Mouse (Mus musculus) stomach, embryonic 16.5 days (tissue): ENCODE measurements at regions not wholly inside any gene's neighbourhood (a gene's known extent, or its start where the extent isn't known, plus 50 kb on each side); places are given as distances from the start of the nearest gene placed in this dataset.

Source experiments
- ATAC-seq: fragments of 200-750 bp; cut with Nextera tagmentation; 2 replicates; pipeline ENCODE4 v1.8.0; 2017; ENCODE audit warnings: moderate number of reproducible peaks, moderate TSS enrichment; ENCODE audit not compliant: insufficient read depth, low FRiP score
- H3K27ac ChIP-seq: fragments of 300-500 bp; sonication (generic); 2 replicates; pipeline ENCODE4 v1.5.1; 2014; ENCODE audit warnings: low read length
- H3K27me3 ChIP-seq: fragments of 300-500 bp; sonication (generic); 2 replicates; pipeline ENCODE4 v1.6.1; 2014; ENCODE audit warnings: low read length, control low read depth, mixed read lengths; ENCODE audit not compliant: control insufficient read depth, insufficient read depth
- H3K36me3 ChIP-seq: fragments of 300-500 bp; sonication (generic); 2 replicates; pipeline ENCODE4 v1.6.1; 2014; ENCODE audit warnings: low read length; ENCODE audit not compliant: control insufficient read depth, insufficient read depth
- H3K4me1 ChIP-seq: fragments of 300-500 bp; sonication (generic); 2 replicates; pipeline ENCODE4 v1.6.1; 2014; ENCODE audit warnings: low read length, control low read depth, mixed read lengths; ENCODE audit not compliant: control insufficient read depth, insufficient read depth
- H3K4me2 ChIP-seq: fragments of 300-500 bp; sonication (generic); 2 replicates; pipeline ENCODE4 v1.6.1; 2014; ENCODE audit warnings: low read depth, low read length, mixed read lengths
- H3K4me3 ChIP-seq: fragments of 300-500 bp; sonication (generic); replicated peaks from 2 replicates; pipeline ENCODE4 v1.5.1; 2014; ENCODE audit warnings: mild to moderate bottlenecking, low read length
- H3K9ac ChIP-seq: fragments of 300-500 bp; sonication (generic); 2 replicates; pipeline ENCODE4 v1.6.1; 2014; ENCODE audit warnings: low read length
- H3K9me3 ChIP-seq: fragments of 300-500 bp; sonication (generic); replicated peaks from 2 replicates; pipeline ENCODE4 v1.6.1; 2016; ENCODE audit warnings: low read length, control low read depth; ENCODE audit not compliant: control insufficient read depth
- WGBS: fragments of 180-500 bp; shearing (Covaris S2); extraction: QIAGEN DNeasy Blood & Tissue Kit; methylation state at CpG from one replicate; pipeline ENCODE4 v1.1.7; 2014; 5-methylcytosine and 5-hydroxymethylcytosine counted together

DNA sequence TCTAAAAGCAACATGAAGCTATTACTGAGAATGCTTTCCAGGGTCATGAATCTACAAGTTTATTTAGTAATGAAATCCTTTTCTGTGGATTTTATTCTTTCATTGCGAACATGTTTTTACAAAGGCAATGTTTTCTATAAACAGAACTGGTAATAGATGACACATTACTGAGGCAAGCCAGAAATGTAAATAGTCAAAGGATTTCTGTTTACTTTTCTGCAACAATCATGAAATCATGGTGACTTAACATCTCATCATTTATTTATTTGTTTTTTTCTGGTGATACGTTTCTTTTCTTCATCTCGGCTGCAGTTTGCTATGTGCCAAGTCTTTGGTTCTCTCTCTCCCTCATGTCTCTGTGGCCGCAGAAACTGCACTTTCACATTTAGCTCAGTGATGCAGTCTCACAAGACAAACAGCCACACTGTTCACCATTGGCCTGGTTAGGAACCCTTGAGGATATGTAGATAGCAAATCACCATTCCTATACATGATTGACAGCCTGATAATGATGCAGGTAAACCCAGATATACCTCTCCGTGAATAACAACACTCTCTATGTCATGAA is 462.8 kb downstream of the Ofcc1 start:
- ATAC-seq: no peak
- Histone ChIP-seq H3K36me3 (no peaks in the 10 kb centered on the region), H3K4me1 (no peaks in the 10 kb centered on the region), H3K9ac (no peak overlapping the region), H3K27me3 (no peaks in the 10 kb centered on the region), H3K27ac (no peak overlapping the region), H3K9me3 (no peaks in the 10 kb centered on the region), H3K4me2 (no peak overlapping the region; the same call in 1 of the 2 replicates), H3K4me3 (no peak overlapping the region)
- 48% methylated on average over 5 of the region's 5 CpGs for WGBS

DNA sequence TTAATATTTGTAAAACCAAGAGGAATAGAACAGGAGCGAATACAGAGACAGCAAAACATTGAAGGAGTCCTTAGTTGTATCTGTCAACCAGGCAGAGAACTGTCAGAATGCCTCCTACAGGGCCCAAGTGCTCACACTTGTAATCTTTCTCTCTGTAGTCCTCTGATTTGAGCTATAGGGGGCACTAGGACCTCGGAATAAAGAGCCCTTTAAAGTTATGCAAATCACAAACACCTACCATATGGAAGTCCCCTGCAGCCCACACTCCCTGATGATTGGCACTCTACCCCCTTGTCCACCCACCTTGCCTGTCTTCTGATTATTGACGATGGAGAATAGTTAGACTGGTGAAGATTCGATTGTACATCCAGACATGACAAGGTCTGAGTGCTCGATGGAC is 467.1 kb downstream of the Ofcc1 start:
- Histone ChIP-seq H3K27me3 (no peaks in the 10 kb centered on the region), H3K4me2 (no peak overlapping the region), H3K4me3 (no peak overlapping the region), H3K9me3 (no peaks in the 10 kb centered on the region), H3K36me3 (no peaks in the 10 kb centered on the region), H3K27ac (no peak overlapping the region), H3K4me1 (no peaks in the 10 kb centered on the region), H3K9ac (no peak overlapping the region)
- 61% methylated on average over 5 of the region's 5 CpGs for WGBS
- no peak for ATAC-seq

DNA sequence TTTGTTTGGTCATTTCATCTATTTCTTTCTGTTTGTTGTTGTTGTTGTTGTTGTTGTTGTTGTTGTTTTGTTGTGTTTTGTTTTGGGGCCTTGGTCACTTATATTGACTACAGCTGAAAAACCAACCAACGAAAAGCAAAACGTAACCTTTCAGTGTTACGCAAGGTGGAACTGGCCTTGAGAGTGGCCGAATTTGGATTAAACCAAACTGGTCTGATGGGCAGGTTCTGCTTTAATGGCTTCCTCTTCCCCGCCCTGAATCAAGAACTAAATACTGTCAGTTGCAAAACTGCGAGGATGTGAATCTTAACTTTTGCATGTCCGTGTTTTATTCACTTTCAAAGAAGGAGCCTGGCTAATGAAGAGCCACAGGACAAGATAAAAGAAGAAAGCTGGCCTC is 480.2 kb downstream of the Ofcc1 start:
- ATAC-seq: no peak
- Histone ChIP-seq H3K4me3 (no peak overlapping the region), H3K9me3 (no peaks in the 10 kb centered on the region), H3K9ac (no peak overlapping the region), H3K4me2 (no peak overlapping the region), H3K4me1 (no peaks in the 10 kb centered on the region), H3K27ac (no peak overlapping the region), H3K36me3 (no peaks in the 10 kb centered on the region), H3K27me3 (no peaks in the 10 kb centered on the region)
- WGBS: 79% methylated on average over 7 of the region's 7 CpGs

DNA sequence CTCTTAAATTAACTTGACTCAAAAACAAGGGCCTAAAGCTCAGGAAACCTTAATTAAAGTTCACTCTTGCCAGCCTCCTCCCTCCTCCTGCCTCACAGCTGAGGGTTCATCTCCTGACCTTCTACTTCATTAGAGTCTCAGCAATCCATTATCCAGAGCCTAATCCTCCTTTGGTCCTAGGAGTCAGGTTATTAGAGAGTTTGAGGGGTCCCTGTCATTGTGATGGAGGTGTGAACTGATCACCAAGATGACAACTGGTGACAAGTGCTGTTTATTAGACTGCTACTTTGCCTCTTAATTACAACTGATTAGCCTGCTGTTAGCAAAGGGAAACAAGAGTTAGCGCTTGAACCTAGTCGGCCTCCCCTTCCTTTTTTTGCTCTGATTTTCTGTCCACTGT is 481.1 kb downstream of the Ofcc1 start:
- no peaks in the 10 kb centered on the region for H3K27me3 ChIP-seq
- H3K27ac ChIP-seq: no peak overlapping the region
- no peaks in the 10 kb centered on the region for H3K36me3 ChIP-seq
- WGBS: 76% methylated on average over 2 of the region's 2 CpGs
- H3K9ac ChIP-seq: no peak overlapping the region
- no peaks in the 10 kb centered on the region for H3K9me3 ChIP-seq
- H3K4me2 ChIP-seq: no peak overlapping the region
- no peak overlapping the region for H3K4me3 ChIP-seq
- ATAC-seq: no peak
- H3K4me1 ChIP-seq: no peaks in the 10 kb centered on the region

DNA sequence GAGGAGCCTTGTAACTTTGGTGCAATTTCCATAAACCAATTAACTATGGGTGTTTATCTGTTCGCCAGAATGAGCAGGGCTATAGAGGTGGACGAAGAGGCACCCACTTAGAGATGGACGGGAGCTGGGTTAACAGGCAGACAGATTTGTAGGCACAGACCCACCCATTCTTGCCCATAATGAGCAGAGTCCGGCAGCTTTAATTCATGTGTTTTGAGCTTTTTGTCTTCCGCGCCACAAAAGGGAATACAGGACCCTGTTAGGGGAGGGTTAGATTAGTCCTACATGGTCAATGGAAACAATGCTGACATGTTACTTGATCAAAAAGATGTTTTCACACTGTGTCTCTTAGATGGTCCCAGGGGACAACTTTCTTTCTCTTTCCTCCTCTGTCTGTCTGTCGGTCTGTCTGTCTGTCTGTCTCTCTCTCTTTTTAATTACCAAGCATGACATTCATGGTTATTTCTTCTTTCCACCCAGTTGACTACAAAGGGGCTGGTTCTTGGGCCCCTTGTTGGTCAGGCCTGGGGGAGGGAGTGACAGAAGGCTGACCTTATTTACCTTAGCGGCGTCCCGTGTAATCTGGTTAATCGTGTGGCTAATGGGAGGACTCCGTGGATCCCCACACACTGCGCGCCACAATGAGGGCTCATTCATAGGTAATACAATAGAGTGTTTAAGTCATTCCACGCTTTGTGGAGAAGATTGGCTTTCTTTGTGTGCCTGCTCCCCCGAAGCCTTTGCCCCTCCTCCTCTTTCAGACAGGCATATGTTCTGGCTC is 483.7 kb downstream of the Ofcc1 start:
- no peak overlapping the region for H3K27ac ChIP-seq
- H3K4me3 ChIP-seq: no peak overlapping the region
- no peak for ATAC-seq
- H3K27me3 ChIP-seq: no peaks in the 10 kb centered on the region
- WGBS: 61% methylated on average over 16 of the region's 16 CpGs
- H3K4me1 ChIP-seq: no peaks in the 10 kb centered on the region
- H3K36me3 ChIP-seq: no peaks in the 10 kb centered on the region
- H3K4me2 ChIP-seq: no peak overlapping the region
- no peak overlapping the region for H3K9ac ChIP-seq
- H3K9me3 ChIP-seq: no peaks in the 10 kb centered on the region

DNA sequence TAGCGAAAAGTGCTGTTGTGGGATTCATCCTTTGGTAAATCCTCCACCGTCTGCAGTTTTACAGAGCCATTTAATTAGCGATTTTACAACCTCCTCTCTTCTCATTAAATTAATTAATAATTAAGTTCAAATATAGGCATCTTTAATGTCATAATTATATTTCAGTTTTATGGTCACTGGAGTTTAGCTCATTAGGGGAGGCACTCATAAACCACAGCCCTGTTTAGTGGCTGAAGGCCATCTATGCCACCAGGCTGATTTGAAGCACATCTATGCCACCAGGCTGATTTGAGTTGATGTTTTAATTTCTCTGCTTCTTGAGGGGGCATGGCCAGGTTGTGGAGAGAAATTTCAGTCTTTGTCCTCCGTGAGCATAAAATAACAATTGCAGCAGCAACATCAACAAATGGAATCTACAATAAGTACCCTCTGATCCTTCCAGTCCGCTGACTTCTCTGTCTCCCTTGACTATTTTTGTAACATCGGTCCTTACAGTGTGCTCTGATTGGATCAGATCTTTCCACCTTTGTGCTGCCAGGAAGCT is 508.9 kb downstream of the Ofcc1 start:
- no peak overlapping the region for H3K4me2 ChIP-seq
- H3K27me3 ChIP-seq: no peaks in the 10 kb centered on the region
- 78% methylated on average over 6 of the region's 6 CpGs for WGBS
- H3K27ac ChIP-seq: no peak overlapping the region
- no peak overlapping the region for H3K9ac ChIP-seq
- H3K9me3 ChIP-seq: no peaks in the 10 kb centered on the region
- no peak for ATAC-seq
- H3K4me1 ChIP-seq: no peaks in the 10 kb centered on the region
- no peak overlapping the region for H3K4me3 ChIP-seq
- H3K36me3 ChIP-seq: no peaks in the 10 kb centered on the region

DNA sequence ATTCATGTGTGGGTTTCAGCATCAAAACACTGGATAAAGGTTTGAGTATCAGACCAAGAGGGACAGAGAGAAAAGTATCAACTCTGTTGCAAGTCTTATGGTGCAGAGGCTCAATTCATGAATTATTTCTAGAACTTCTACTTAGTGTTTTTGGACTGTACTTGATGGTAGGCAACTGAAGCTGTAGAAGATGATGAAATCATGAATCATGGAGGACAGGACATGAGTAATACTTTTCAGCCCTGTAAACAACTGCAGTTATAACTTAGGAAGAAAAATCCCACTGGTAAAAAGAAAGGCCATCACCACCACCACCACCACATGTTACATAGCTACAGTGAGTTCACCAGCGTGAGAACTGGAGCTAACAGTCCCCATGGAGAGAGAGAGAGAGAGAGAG is 511.9 kb downstream of the Ofcc1 start:
- 88% methylated on average over 1 of the region's 1 CpGs for WGBS
- Histone ChIP-seq H3K4me2 (no peak overlapping the region), H3K4me1 (no peaks in the 10 kb centered on the region), H3K36me3 (no peaks in the 10 kb centered on the region), H3K9ac (no peak overlapping the region), H3K4me3 (no peak overlapping the region), H3K9me3 (no peaks in the 10 kb centered on the region), H3K27me3 (no peaks in the 10 kb centered on the region), H3K27ac (no peak overlapping the region)
- no peak for ATAC-seq

DNA sequence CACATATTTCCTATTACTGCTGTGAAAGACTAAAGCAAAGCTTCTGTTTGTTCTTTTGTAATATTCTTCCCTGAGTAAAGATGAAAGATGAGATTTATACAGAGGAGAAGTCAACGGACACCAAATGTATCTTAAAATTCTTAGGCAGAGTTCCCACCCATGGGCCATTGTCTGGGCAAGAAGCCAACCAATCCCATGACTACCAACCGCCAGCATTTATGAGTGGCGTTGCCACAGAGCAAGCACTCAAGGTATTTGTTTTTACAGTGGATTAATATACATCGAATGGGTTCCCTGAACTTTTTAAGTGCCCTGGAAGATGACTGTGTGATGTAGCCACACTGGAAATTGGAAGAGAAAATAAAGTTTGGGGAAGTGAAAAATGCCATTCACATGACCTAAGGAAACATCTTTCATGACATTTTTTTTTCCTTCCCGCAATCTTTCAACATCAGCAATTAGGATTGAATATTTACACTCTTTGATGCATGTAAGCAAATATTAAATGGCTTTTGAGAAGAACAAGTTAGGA is 525.1 kb downstream of the Ofcc1 start:
- H3K4me3 ChIP-seq: no peak overlapping the region
- WGBS: 47% methylated on average over 5 of the region's 5 CpGs
- no peak for ATAC-seq
- H3K4me1 ChIP-seq: peaks cover 4% of the 10 kb centered on the region; the same call in 1 of the 2 replicates
- H3K9ac ChIP-seq: no peak overlapping the region
- H3K27me3 ChIP-seq: no peaks in the 10 kb centered on the region
- H3K9me3 ChIP-seq: no peaks in the 10 kb centered on the region
- no peak overlapping the region for H3K27ac ChIP-seq
- H3K4me2 ChIP-seq: no peak overlapping the region
- no peaks in the 10 kb centered on the region for H3K36me3 ChIP-seq

DNA sequence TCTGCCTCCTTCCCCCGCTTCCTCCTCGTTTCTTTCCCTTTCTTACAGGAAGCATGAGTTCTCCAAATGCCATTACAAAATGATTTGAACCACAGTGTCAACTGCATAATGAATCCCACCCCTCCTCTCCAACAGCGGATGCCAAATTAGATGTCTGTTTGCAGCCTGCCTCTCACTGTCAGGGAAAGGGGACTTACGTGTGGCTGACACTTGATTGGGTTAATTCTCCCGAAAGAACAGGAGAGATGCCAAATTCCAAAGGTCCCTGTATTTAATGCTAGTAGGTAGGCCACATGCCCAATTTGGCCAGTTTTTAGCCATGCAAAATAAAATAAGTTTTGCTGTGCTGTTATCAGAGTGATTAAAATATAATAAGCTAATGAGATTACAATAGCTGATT is 525.9 kb downstream of the Ofcc1 start:
- peaks cover 4% of the 10 kb centered on the region; the same call in 1 of the 2 replicates for H3K4me1 ChIP-seq
- H3K4me3 ChIP-seq: no peak overlapping the region
- H3K27me3 ChIP-seq: no peaks in the 10 kb centered on the region
- H3K36me3 ChIP-seq: no peaks in the 10 kb centered on the region
- 51% methylated on average over 5 of the region's 5 CpGs for WGBS
- H3K9ac ChIP-seq: no peak overlapping the region
- no peak overlapping the region for H3K27ac ChIP-seq
- H3K9me3 ChIP-seq: no peaks in the 10 kb centered on the region
- H3K4me2 ChIP-seq: no peak overlapping the region
- no peak for ATAC-seq
